Mouse (Mus musculus): Measurements from ENCODE around the gene Pex5l.

Pex5l gene

DNA sequence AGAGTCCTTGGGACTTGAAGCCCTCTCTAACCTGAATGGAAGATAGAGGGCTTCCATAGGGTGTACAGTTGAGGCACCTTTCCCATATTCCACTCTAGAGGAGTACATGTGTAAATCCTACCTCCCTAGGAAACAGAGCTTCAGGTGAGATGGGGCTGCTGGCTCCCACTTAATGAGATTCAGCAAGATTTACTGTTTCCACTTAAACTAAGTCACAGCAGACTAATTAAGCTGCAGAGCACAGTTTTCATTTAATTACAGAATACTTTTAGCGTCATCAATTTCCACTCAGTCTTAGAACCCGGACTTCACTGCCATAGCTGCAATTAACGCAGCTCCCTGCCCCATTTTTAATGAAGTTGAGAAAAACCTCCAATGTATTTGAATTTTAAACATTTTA is 181.6 kb downstream of the Pex5l start:
- in situ Hi-C loops (cut with MboI; ENCODE audit: low sequenced_read_pairs) = loop anchor here (25.0 kb wide), 1 partner anchor 826 kb away; the partner anchor contains the start of gene Ttc14

DNA sequence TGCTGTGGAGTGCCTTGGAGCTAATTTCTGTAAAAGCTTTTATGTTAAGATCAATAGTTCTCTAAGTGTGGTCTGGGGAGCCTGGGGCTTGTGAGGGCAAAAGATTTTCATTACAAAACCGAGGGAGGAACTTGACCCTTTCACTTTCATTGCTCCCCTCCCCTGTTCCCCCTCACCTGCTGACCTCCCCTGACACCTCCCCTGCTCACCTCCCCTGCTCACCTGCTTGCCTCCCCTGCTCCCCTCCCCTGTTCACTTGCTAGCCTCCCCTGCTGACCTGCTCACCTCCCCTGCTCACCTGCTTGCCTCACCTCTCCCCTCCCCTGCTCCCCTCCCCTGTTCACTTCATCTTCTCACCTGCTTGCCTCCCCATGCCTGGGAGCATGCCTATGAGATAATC is 191.7 kb downstream of the Pex5l start:
- in situ Hi-C loops (cut with MboI; ENCODE audit: low sequenced_read_pairs) = loop anchor here (25.0 kb wide), 1 partner anchor 836 kb away; the partner anchor contains the start of gene Ttc14

DNA sequence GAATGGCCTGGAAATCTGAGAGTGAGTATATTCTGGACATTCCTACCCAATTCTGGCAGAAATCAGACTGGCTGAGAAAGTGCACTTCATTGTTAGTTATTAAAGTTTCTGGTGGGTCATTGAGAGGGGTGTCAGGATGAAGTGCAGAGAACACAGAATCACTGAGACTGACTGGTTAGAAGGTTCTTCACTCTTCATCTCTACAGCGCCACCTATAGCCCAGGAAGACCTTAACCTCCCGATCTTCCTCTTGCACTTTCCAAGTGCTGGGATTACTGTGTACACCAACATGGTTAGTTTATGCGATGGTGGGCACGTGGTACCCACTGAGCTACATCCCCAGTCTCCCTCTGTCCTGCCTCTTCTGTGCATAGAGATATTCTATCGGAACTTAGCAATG is 195.6 kb downstream of the Pex5l start:
- in situ Hi-C loops (cut with MboI; ENCODE audit: low sequenced_read_pairs) = no loop called here

DNA sequence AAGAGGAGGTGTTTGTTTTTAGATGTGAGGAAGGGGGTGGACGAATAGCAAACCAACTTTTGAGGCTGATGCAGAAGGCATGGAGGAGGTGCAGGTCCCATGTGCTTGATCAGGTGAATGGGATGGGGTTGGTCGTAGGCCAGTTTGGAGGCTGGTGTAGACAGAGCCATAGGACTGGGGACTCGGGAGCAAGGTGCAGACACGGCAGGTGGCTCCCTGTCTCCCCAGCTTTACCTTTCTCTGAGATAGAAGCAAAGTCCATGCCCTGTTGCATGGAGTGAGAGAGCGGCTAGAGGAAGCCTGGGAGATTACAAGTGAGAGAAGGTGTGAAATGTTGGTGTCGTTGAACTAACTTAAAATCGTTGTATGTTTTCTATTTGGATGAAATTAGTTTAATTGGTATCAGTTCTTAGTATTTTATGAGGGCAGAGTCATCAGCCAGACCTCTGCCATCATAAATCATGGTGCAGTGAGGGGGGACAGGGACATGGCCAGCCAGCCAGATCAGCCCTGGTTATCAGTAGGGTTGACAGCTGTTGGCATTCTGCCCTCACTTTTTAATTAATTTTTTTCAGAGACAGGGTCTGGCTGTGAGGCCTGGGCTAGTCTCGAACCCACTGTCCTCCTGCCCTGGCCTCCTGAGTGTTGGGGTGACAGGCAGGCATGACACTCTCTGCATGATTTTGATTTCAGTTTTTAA is 203.1 kb downstream of the Pex5l start:
- in situ Hi-C loops (cut with MboI; ENCODE audit: low sequenced_read_pairs) = no loop called here

DNA sequence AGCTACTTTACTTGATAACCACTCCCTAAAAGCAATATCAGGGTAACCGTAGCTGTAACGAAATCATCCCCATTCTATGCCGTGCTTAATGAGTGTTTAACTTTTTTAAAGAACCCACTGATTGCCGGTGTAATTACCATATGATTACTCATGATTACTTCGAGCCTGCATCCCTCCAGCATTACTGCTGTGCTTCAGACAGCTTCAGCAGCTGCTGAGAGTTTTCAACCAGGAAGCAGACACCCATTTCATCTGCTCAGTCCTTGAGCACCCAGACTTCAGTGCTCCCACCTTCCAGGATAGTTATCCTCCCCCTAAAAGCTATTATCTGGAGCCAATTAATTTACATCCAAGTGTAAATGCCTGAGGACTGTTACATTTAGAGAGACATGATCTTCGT is 218.9 kb downstream of the Pex5l start:
- in situ Hi-C loops (cut with MboI; ENCODE audit: low sequenced_read_pairs) = no loop called here

DNA sequence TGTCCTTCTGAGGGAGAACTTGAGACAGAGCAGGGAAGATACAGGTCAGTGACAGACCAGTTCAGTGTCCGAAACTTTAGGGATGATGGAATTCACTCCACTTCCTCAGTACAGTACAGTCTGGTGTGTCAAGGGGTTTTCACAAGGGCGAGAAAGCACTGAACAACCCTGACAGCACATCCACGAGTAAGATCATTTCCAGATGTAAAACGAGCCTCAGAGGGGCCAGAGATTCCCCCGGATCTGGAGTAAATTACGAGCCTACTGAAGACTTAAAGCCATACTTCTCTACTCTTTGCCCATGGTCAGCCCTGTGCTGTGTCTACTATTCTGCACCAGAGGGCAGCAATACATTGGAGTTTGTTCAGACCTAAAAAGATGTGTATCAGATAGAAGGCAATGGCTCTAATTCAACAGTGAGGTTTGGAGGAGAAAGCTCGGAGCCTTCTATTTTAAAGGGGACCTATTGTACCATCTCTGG is 232.9 kb downstream of the Pex5l start:
- in situ Hi-C loops (cut with MboI; ENCODE audit: low sequenced_read_pairs) = no loop called here

DNA sequence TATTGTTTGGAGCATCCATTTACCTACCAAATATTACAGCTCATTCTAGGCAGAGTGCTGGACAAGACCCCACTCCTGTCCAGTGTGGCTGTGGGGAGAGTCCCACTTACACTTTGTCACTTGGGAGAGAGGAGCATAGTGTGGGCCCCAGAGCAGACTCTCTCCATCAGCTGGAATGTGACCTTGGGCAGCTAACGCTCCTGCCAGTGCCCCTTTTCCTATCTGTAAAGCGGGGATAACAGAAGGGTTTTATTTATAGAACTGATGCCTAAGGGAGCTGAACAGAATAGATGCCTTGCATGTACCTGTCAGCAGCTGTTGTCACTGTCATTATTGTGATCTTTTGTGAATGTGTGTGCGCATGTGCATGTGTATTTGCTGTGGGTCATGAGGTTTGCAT is 234.6 kb downstream of the Pex5l start:
- in situ Hi-C loops (cut with MboI; ENCODE audit: low sequenced_read_pairs) = no loop called here

DNA sequence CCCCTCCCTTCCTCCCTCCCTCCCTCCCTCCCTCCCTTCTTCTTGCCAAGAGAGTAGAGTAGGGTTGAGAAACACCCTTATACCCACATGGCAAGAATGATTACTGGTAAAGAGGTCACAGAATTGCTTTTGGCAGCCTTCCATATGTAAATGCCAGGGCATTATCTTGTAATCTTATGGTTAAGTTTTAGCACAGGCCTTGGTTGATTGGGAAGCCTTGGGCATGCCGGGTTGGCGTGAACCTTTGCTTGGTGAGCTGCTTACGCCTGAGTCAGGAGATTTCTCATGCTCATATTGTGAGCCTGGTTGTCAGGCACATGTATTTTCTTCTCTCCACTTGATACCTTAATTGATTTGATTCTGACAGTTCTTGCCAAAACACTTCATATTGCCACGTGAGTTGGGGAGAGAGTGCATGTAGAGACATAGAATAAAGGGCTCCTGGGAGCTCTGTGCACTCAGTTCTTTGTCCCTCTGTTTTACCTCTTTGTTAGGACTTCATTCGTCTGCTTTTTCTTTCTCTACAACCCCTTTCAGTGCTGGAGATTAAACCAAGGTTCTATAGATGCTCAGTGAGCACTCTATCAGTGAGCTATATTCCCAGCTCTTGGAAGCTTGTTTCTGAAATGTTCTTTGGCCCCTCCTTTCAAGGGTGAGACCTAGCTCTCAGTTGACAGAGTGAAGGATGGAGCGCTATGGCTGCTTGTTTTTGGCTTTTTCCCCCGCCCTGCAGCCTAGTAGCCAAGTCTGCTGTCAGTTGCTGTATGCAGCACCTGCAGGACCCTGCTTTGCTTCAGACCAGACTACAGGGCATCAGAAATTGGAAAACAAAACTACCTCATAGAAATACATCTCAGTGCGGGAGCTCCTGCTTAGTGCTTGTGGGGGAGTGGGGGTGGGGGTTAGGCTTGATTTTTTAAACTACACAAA is 236.9 kb downstream of the Pex5l start:
- in situ Hi-C loops (cut with MboI; ENCODE audit: low sequenced_read_pairs) = no loop called here

DNA sequence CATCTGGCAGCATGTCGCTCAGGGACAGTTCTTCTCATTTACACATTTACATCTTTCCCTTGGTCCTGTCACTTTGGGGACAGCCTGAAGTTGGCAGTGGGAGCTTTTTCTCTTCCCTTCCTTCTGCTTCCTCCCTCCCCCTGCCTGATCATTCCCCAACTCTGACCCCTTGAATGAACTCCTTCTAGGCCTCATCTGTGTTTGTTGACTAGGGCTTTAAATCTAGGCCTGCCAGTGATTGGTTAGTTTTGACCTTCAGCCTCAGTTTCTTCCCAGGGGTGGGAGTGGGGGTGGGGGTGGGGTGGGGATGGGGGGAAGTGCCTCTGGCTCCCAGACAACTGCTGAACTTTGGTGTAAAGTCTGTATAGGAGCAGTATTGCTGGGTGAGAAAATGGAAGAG is 238.4 kb downstream of the Pex5l start:
- in situ Hi-C loops (cut with MboI; ENCODE audit: low sequenced_read_pairs) = no loop called here

DNA sequence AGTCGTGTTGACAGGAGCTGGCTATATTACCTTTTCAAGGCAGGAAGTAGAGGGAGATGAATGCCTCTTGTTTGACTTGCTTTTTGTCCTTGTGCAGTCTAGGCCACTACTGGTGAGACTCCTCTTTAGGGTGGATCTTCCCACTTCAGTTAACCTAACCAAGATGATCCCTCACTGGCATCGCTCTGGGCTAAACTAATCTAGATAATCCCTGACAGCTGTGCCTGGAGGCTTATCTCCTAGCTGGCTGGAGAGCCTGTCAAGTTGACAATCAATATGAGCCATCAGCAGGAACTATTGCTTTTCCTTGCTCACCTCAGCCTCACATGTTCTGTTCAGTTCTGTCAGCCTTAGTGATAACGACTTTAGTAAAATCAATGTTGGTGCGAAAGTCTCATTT is 239.6 kb downstream of the Pex5l start:
- in situ Hi-C loops (cut with MboI; ENCODE audit: low sequenced_read_pairs) = no loop called here

Measured in CH12F3 (cell line).